Mouse (Mus musculus) testis, adult 2 months (tissue): ENCODE measurements around the gene Lmf2.

Source experiments
- CTCF ChIP-seq: fragments of 200-500 bp; IDR thresholded peaks from 2 replicates; pipeline ENCODE4 v1.5.1; 2012; ENCODE audit warnings: low read depth, mild to moderate bottlenecking, inconsistent platforms, low read length, moderate library complexity; ENCODE audit not compliant: control insufficient read depth, insufficient read depth, insufficient replicate concordance
- POLR2A ChIP-seq: fragments of 200-500 bp; IDR thresholded peaks from 2 replicates; pipeline ENCODE4 v1.6.1; 2012; ENCODE audit warnings: low read depth, mild to moderate bottlenecking, inconsistent platforms, low read length, moderate library complexity; ENCODE audit not compliant: control insufficient read depth

GRCm38 (mm10) chr15:89334774-89335537 is 20.5 kb downstream of the Lmf2 start:
- no peak for TF ChIP-seq CTCF
- TF ChIP-seq POLR2A: no peak
